15 mouse cellular contexts compared by ENCODE assay signal in the genomic region with DNA sequence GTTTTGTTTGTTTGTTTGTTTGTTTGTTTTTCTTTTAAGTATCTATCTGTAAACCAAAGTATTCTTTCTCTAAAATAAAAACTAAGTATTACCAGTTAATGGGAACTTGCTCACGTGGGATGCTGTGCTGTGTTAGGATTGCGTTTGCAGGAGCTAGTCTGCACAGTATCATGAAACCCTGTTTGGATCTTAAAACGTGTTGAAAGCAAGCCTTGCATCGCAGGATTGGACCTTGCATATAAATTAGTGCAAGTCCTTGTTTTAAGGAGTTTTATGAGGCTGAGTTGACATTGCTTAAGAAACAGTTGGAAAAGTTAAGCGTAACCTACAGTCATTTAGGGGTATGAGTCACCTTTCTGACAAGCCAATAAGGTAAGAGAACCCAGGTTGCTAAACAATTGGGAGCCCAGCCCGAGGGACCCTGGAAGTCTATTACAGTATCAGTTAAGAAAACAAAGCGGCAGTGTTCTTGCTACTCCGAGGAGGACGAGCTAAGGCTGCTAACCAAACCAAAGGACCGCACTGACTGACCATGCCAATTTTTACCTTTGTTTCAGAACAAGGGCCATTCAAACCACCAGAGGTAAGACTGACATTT.
DNase-seq lines count a peak whose midpoint lies in the region; ATAC-seq and TF ChIP-seq lines count a peak whose summit lies in the region.
"Had no signal": no experiment of that assay in that cellular context is flagged by ENCODE, and none has a peak within 500 bp of the region (broad histone marks: within the 10 kb centered on the region; RNA-seq: fewer than 3 reads in every experiment).

No protein-coding gene starts in this region.

- 0 out of 2 replicates have a peak, but pooled peaks have one; percentile 39 for ATAC-seq in limb, embryonic 11.5 days (ENCODE audit: insufficient number of reproducible peaks, low FRiP score, low TSS enrichment, low read depth)
- peak; percentile 34; the same call in 1 of the 2 replicates for ATAC-seq in embryonic facial prominence, embryonic 15.5 days (ENCODE audit: insufficient number of reproducible peaks, low FRiP score, low TSS enrichment, low read depth)
- 0 out of 2 replicates have a peak, but pooled peaks have one; percentile 11 for ATAC-seq in limb, embryonic 13.5 days (ENCODE audit: low FRiP score, low read depth)
- ATAC-seq in megakaryocyte-erythroid progenitor cell, adult 5-6 weeks (replicated peaks; ENCODE audit: low FRiP score, low TSS enrichment, poor library complexity, severe bottlenecking) = no peak

- H3K4me3 ChIP-seq in limb, embryonic 11.5 days (ENCODE audit: low read depth, low read length) = no peak overlapping the region
- H3K4me3 ChIP-seq in limb, embryonic 10.5 days = no peak overlapping the region
- peak overlapping the region; percentile 36 for H3K4me3 ChIP-seq in embryonic facial prominence, embryonic 15.5 days (replicated peaks)
- peak overlapping the region; percentile 58 for H3K4me3 ChIP-seq in kidney, adult 2 months (ENCODE audit: insufficient read depth, low read depth, low read length)
- H3K4me3 ChIP-seq in limb, embryonic 13.5 days = peak overlapping the region; percentile 15
- H3K4me3 ChIP-seq: gastrocnemius, adult 2 months had no signal

- no peak for DNase-seq in limb, embryonic 11.5 days (ENCODE audit: low spot score)
- DNase-seq in limb, embryonic 10.5 days (ENCODE audit: low spot score) = no peak
- peak; percentile 42 for DNase-seq in kidney, adult 2 months
- DNase-seq in embryo, embryonic 11 days = no peak
- DNase-seq in spleen, postnatal 36 days (ENCODE audit: low spot score in 2 of 2) = no peak
- DNase-seq: adrenal gland, postnatal 14 days; B cell, adult 2 months; gastrocnemius, adult 2 months; heart, postnatal 4 days; right cerebral cortex, adult 18-20 months; thymus, postnatal 4 days had no signal

- no peak overlapping the region for H3K9ac ChIP-seq in limb, embryonic 11.5 days (ENCODE audit: low read length)
- H3K9ac ChIP-seq in embryonic facial prominence, embryonic 15.5 days = no peak overlapping the region
- no peak overlapping the region for H3K9ac ChIP-seq in limb, embryonic 13.5 days

- WGBS in limb, embryonic 11.5 days = 70% methylated on average over 10 of the region's 10 CpGs
- WGBS in limb, embryonic 10.5 days = 75% methylated on average over 10 of the region's 10 CpGs
- 41% methylated on average over 10 of the region's 10 CpGs for WGBS in embryonic facial prominence, embryonic 15.5 days
- 57% methylated on average over 10 of the region's 10 CpGs for WGBS in kidney, adult 2 months
- 48% methylated on average over 10 of the region's 10 CpGs for WGBS in limb, embryonic 13.5 days

- no peaks in the 10 kb centered on the region for H3K4me1 ChIP-seq in limb, embryonic 11.5 days (ENCODE audit: control insufficient read depth, insufficient read depth, low read length)
- peaks cover 4% of the 10 kb centered on the region; the same call in 1 of the 2 replicates for H3K4me1 ChIP-seq in limb, embryonic 10.5 days
- H3K4me1 ChIP-seq in embryonic facial prominence, embryonic 15.5 days = peaks cover 3% of the 10 kb centered on the region; the same call in 1 of the 2 replicates
- peaks cover 28% of the 10 kb centered on the region for H3K4me1 ChIP-seq in kidney, adult 2 months (ENCODE audit: control insufficient read depth, insufficient read depth, low read length)
- H3K4me1 ChIP-seq in limb, embryonic 13.5 days = peaks cover 15% of the 10 kb centered on the region; the same call in 1 of the 2 replicates

- no peaks in the 10 kb centered on the region for H3K36me3 ChIP-seq in limb, embryonic 11.5 days (ENCODE audit: control insufficient read depth, insufficient read depth, low read length)
- H3K36me3 ChIP-seq in limb, embryonic 10.5 days = no peaks in the 10 kb centered on the region
- no peaks in the 10 kb centered on the region for H3K36me3 ChIP-seq in embryonic facial prominence, embryonic 15.5 days
- no peaks in the 10 kb centered on the region for H3K36me3 ChIP-seq in kidney, adult 2 months (ENCODE audit: control insufficient read depth, insufficient read depth, low read length)
- H3K36me3 ChIP-seq in limb, embryonic 13.5 days = no peaks in the 10 kb centered on the region

- no peak overlapping the region for H3K27ac ChIP-seq in limb, embryonic 11.5 days (replicated peaks; ENCODE audit: low read depth, low read length)
- H3K27ac ChIP-seq in limb, embryonic 10.5 days = no peak overlapping the region
- peak overlapping the region; percentile 69 for H3K27ac ChIP-seq in embryonic facial prominence, embryonic 15.5 days (replicated peaks)
- H3K27ac ChIP-seq in kidney, adult 2 months (ENCODE audit: insufficient read depth, low read depth, low read length) = peak overlapping the region; percentile 99
- peak overlapping the region; percentile 63; the same call in 1 of the 2 replicates for H3K27ac ChIP-seq in limb, embryonic 13.5 days
- H3K27ac ChIP-seq: gastrocnemius, adult 2 months; macrophage had no signal

- H3K27me3 ChIP-seq in limb, embryonic 11.5 days (ENCODE audit: control insufficient read depth, insufficient read depth, low read length) = no peaks in the 10 kb centered on the region
- H3K27me3 ChIP-seq in limb, embryonic 10.5 days (ENCODE audit: low read depth, poor library complexity, severe bottlenecking) = no peaks in the 10 kb centered on the region
- H3K27me3 ChIP-seq in embryonic facial prominence, embryonic 15.5 days = no peaks in the 10 kb centered on the region
- H3K27me3 ChIP-seq in kidney, adult 2 months (replicated peaks; ENCODE audit: control insufficient read depth, insufficient read depth, low read length) = no peaks in the 10 kb centered on the region
- H3K27me3 ChIP-seq in limb, embryonic 13.5 days = no peaks in the 10 kb centered on the region

- no peaks in the 10 kb centered on the region for H3K9me3 ChIP-seq in limb, embryonic 11.5 days (ENCODE audit: control insufficient read depth, low read length)
- no peaks in the 10 kb centered on the region for H3K9me3 ChIP-seq in limb, embryonic 10.5 days (replicated peaks)
- no peaks in the 10 kb centered on the region for H3K9me3 ChIP-seq in embryonic facial prominence, embryonic 15.5 days (replicated peaks)
- H3K9me3 ChIP-seq in limb, embryonic 13.5 days = no peaks in the 10 kb centered on the region

- no peak overlapping the region for H3K4me2 ChIP-seq in limb, embryonic 11.5 days (ENCODE audit: low read depth, severe bottlenecking)
- peak overlapping the region; percentile 21 for H3K4me2 ChIP-seq in embryonic facial prominence, embryonic 15.5 days (replicated peaks)
- peak overlapping the region; percentile 48 for H3K4me2 ChIP-seq in limb, embryonic 13.5 days (replicated peaks)

- no peak for TF ChIP-seq POLR2A in kidney, adult 2 months (IDR thresholded peaks at IDR 0.05; ENCODE audit: low read depth, low read length)

- no peak for TF ChIP-seq CTCF in kidney, adult 2 months (conservative IDR thresholded peaks at IDR 0.05; ENCODE audit: insufficient read depth, insufficient read length, low read depth, low read length)

Comparison
In these comparisons a context has a peak if more than half of its experiments do, and no peak if none do; other contexts are left out.
1. H3K27ac ChIP-seq: peak in embryonic facial prominence, embryonic 15.5 days (single experiment), kidney, adult 2 months (single experiment) and limb, embryonic 13.5 days (single experiment); none in limb, embryonic 11.5 days (single experiment) and limb, embryonic 10.5 days (single experiment).
2. H3K4me3 ChIP-seq: peak in embryonic facial prominence, embryonic 15.5 days (single experiment), kidney, adult 2 months (single experiment) and limb, embryonic 13.5 days (single experiment); none in limb, embryonic 11.5 days (single experiment) and limb, embryonic 10.5 days (single experiment).